Mouse (Mus musculus): ENCODE results near the gene Car11. TPM values are rescaled to one million over a fixed set of nuclear protein-coding genes. Genes with fewer than 3 reads are reported as not detected.

The Car11 gene
- total and polyA plus RNA-seq, 3 experiments = 0.77 to 1.5 TPM; not detected in 1

DNA sequence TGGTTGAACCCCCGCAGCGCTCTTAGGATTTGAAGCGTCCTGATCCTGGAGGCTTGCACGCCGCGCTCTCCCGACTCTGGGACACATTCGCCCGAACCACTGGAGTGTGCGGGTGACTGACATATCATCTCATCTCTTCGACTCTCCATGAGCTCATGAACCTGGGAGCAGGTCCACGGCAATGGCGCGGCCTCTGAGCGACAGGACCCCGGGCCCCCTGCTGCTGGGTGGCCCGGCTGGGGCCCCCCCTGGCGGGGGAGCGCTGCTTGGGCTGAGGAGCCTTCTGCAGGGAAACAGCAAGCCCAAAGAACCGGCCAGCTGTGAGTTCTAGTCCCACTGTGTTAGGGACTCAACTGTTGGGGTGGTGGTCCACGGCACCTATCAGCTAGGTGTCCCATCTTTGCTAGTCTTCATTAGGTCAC is 5.8 kb downstream of the Car11 start:
- Histone ChIP-seq H3K79me2 (ENCODE audit: control insufficient read depth, insufficient read depth, low read length, poor library complexity) (peaks cover 7% of the 10 kb centered on the region), H3K4me1 (ENCODE audit: control insufficient read depth in 1 of 2, insufficient read depth in 2 of 2, low read length in 2 of 2) (peaks cover 0 to 14% of the 10 kb centered on the region in 2 experiments; a peak in 1 of 4 replicates), H3K4me3 (ENCODE audit: control insufficient read depth in 1 of 2, insufficient read depth in 1 of 2, low read depth in 2 of 2, low read length in 2 of 2) (peak overlapping the region; percentile 82 to 85), H3K36me3 (ENCODE audit: control insufficient read depth in 1 of 2, insufficient read depth in 2 of 2, low read length in 2 of 2) (peaks cover 0 to 5% of the 10 kb centered on the region in 2 experiments; a peak in 2 of 4 replicates), H3K9ac (ENCODE audit: control insufficient read depth, low read depth, low read length, poor library complexity, severe bottlenecking) (peak overlapping the region; percentile 98), H3K27ac (ENCODE audit: control insufficient read depth, low read depth, low read length) (peak overlapping the region; percentile 73), H3K27me3 (ENCODE audit: control insufficient read depth in 1 of 2, insufficient read depth in 2 of 2, low read length in 2 of 2) (no peaks in the 10 kb centered on the region), H3K9me3 (replicated peaks; ENCODE audit: insufficient read depth, low read length) (no peaks in the 10 kb centered on the region)
- TF ChIP-seq ZNF384 (IDR thresholded peaks at IDR 0.05; ENCODE audit: low read depth, low read length) (no peak), NELFE (IDR thresholded peaks at IDR 0.05; ENCODE audit: low read depth, low read length) (0 out of 2 replicates have a peak, but pooled peaks have one; percentile 23), POLR2AphosphoS5 (IDR thresholded peaks at IDR 0.05; ENCODE audit: borderline replicate concordance, low read depth, low read length) (no peak), ELF1 (IDR thresholded peaks at IDR 0.05; ENCODE audit: low read depth, low read length) (no peak), EP300 (IDR thresholded peaks at IDR 0.05; ENCODE audit: low read depth in 1 of 2, low read length in 2 of 2) (no peak), TBP (IDR thresholded peaks at IDR 0.05; ENCODE audit: low read depth, low read length) (no peak), TCF12 (IDR thresholded peaks at IDR 0.05; ENCODE audit: low read depth, low read length) (no peak), RAD21 (IDR thresholded peaks at IDR 0.05; ENCODE audit: low read depth, low read length) (no peak), GABPA (IDR thresholded peaks at IDR 0.05; ENCODE audit: low read depth, low read length) (no peak), MAZ (IDR thresholded peaks at IDR 0.05; ENCODE audit: low read depth, low read length) (peak; percentile 25; the same call in 1 of the 2 replicates), POLR2AphosphoS2 (IDR thresholded peaks at IDR 0.05; ENCODE audit: low read length) (no peak), USF2 (IDR thresholded peaks at IDR 0.05; ENCODE audit: borderline replicate concordance in 1 of 2, insufficient read depth in 1 of 2, low read depth in 1 of 2, low read length in 2 of 2) (no peak), NRF1 (IDR thresholded peaks at IDR 0.05; ENCODE audit: insufficient read depth, low read depth, low read length, poor library complexity, severe bottlenecking) (no peak), JUND (IDR thresholded peaks at IDR 0.05; ENCODE audit: low read depth, low read length) (no peak), CTCF (IDR thresholded peaks at IDR 0.05 in 2 of 3, conservative IDR thresholded peaks at IDR 0.05 in 1 of 3; ENCODE audit: control insufficient read depth in 1 of 3, insufficient read depth in 1 of 3, low read depth in 2 of 3, low read length in 3 of 3, poor library complexity in 1 of 3, severe bottlenecking in 1 of 3) (no peak)
- no peak for DNase-seq (ENCODE audit: low read depth, low spot score)

- peak overlapping the region; percentile 83 for H3K27ac ChIP-seq (ENCODE audit: control insufficient read depth, low read depth, low read length)
- peak overlapping the region; percentile 98 for H3K9ac ChIP-seq (ENCODE audit: control insufficient read depth, low read depth, low read length, poor library complexity, severe bottlenecking)
- H3K4me3 ChIP-seq (ENCODE audit: control insufficient read depth in 1 of 2, insufficient read depth in 1 of 2, low read depth in 2 of 2, low read length in 2 of 2) = peak overlapping the region; percentile 82 to 85
- H3K79me2 ChIP-seq (ENCODE audit: control insufficient read depth, insufficient read depth, low read length, poor library complexity) = peaks cover 7% of the 10 kb centered on the region
- peak; percentile 84 for DNase-seq (ENCODE audit: low read depth, low spot score)
- peaks cover 0 to 5% of the 10 kb centered on the region in 2 experiments; a peak in 2 of 4 replicates for H3K36me3 ChIP-seq (ENCODE audit: control insufficient read depth in 1 of 2, insufficient read depth in 2 of 2, low read length in 2 of 2)
- H3K27me3 ChIP-seq (ENCODE audit: control insufficient read depth in 1 of 2, insufficient read depth in 2 of 2, low read length in 2 of 2) = no peaks in the 10 kb centered on the region
- H3K4me1 ChIP-seq (ENCODE audit: control insufficient read depth in 1 of 2, insufficient read depth in 2 of 2, low read length in 2 of 2) = peaks cover 0 to 12% of the 10 kb centered on the region in 2 experiments; a peak in 1 of 4 replicates
- no peaks in the 10 kb centered on the region for H3K9me3 ChIP-seq (replicated peaks; ENCODE audit: insufficient read depth, low read length)
- no peak for TF ChIP-seq E2F4 (IDR thresholded peaks at IDR 0.05; ENCODE audit: borderline replicate concordance, low read depth, low read length)
- TF ChIP-seq GATA1 (IDR thresholded peaks at IDR 0.05; ENCODE audit: low read depth, low read length) = no peak
- TF ChIP-seq POLR2AphosphoS5 (IDR thresholded peaks at IDR 0.05; ENCODE audit: borderline replicate concordance, low read depth, low read length) = no peak
- no peak for TF ChIP-seq MYB (IDR thresholded peaks at IDR 0.05; ENCODE audit: low read depth, low read length)
- no peak for TF ChIP-seq USF2 (IDR thresholded peaks at IDR 0.05; ENCODE audit: borderline replicate concordance in 1 of 2, insufficient read depth in 1 of 2, low read depth in 1 of 2, low read length in 2 of 2)
- no peak; the same call in 1 of the 2 replicates for TF ChIP-seq ETS1 (IDR thresholded peaks at IDR 0.05; ENCODE audit: low read depth, low read length)
- no peak for TF ChIP-seq MAFK (IDR thresholded peaks at IDR 0.05; ENCODE audit: borderline replicate concordance, low read depth, low read length)
- TF ChIP-seq USF1 (IDR thresholded peaks at IDR 0.05; ENCODE audit: low read depth, low read length) = peak; percentile 76
- no peak for TF ChIP-seq ZKSCAN1 (IDR thresholded peaks at IDR 0.05; ENCODE audit: low read depth, low read length)
- TF ChIP-seq MEF2A (IDR thresholded peaks at IDR 0.05; ENCODE audit: extremely low read depth, insufficient replicate concordance, low read depth, low read length, poor library complexity, severe bottlenecking) = no peak
- TF ChIP-seq CHD1 (IDR thresholded peaks at IDR 0.05; ENCODE audit: low read depth, low read length) = no peak
- peak; percentile 80; the same call in 1 of the 2 replicates for TF ChIP-seq MXI1 (IDR thresholded peaks at IDR 0.05; ENCODE audit: low read depth, low read length)
- TF ChIP-seq ZC3H11A (IDR thresholded peaks at IDR 0.05; ENCODE audit: low read depth, low read length) = no peak
- no peak for TF ChIP-seq POLR2AphosphoS2 (IDR thresholded peaks at IDR 0.05; ENCODE audit: low read length)
- TF ChIP-seq MYC (IDR thresholded peaks at IDR 0.05; ENCODE audit: low read depth, low read length) = 0 out of 2 replicates have a peak, but pooled peaks have one; percentile 21
- no peak for TF ChIP-seq SMC3 (IDR thresholded peaks at IDR 0.05; ENCODE audit: low read depth, low read length)
- TF ChIP-seq RAD21 (IDR thresholded peaks at IDR 0.05; ENCODE audit: low read depth, low read length) = no peak
- 0 out of 4 replicates have a peak, but pooled peaks of 1 of the 2 experiments have one; percentile 10 for TF ChIP-seq EP300 (IDR thresholded peaks at IDR 0.05; ENCODE audit: low read depth in 1 of 2, low read length in 2 of 2)
- TF ChIP-seq HCFC1 (IDR thresholded peaks at IDR 0.05; ENCODE audit: low read depth, low read length) = peak; percentile 26; the same call in 1 of the 2 replicates
- TF ChIP-seq NRF1 (IDR thresholded peaks at IDR 0.05; ENCODE audit: insufficient read depth, low read depth, low read length, poor library complexity, severe bottlenecking) = 0 out of 2 replicates have a peak, but pooled peaks have one; percentile 32
These were observed 6.2 kb downstream of the Car11 start for GRCm38 (mm10) chr7:45705873-45706281.

All from MEL (cell line).